Mouse (Mus musculus) megakaryocyte, embryonic 14.5 days (primary cell): ENCODE data around the gene Rin2. TPM values are rescaled to one million over a fixed set of nuclear protein-coding genes. Genes with fewer than 3 reads are reported as not detected.

Source experiments
- H3K27me3 ChIP-seq: replicated peaks from 2 replicates; pipeline ENCODE3; 2012; ENCODE audit warnings: inconsistent platforms
- H3K36me3 ChIP-seq: replicated peaks from 2 replicates; pipeline ENCODE3; 2012; ENCODE audit warnings: low read length, inconsistent platforms, mixed read lengths
- H3K4me1 ChIP-seq: 2 replicates; pipeline ENCODE4 v1.6.1; 2012; ENCODE audit warnings: inconsistent platforms
- H3K4me3 ChIP-seq: replicated peaks from 2 replicates; pipeline ENCODE3; 2012; ENCODE audit warnings: moderate library complexity, mild to moderate bottlenecking, inconsistent platforms
- H3K9me3 ChIP-seq: 2 replicates; pipeline ENCODE4 v1.6.1; 2012; ENCODE audit warnings: inconsistent platforms
- FLI1 ChIP-seq: IDR thresholded peaks from 2 replicates; pipeline ENCODE4 v1.6.1; 2012; ENCODE audit warnings: low read length, inconsistent platforms, mixed read lengths
- GATA1 ChIP-seq: IDR thresholded peaks from 3 replicates; pipeline ENCODE4 v1.6.1; 2012; ENCODE audit warnings: mixed read lengths, low read length, inconsistent platforms, borderline replicate concordance
- polyA plus RNA-seq: library from polyadenylated mRNA; stranded (reverse); fragments of >175 nt; gene quantifications from 2 replicates; pipeline ENCODE4 v1.2.3, GENCODE M21; 2012; ENCODE audit warnings: low replicate concordance; ENCODE audit not compliant: insufficient read depth

Gene Rin2
- polyA plus RNA-seq, 1 experiment = 1.1 TPM

GRCm38 (mm10) chr2:145724288-145724687, 49.3 kb downstream of the Rin2 start:
- peaks cover 7% of the 10 kb centered on the region for H3K4me1 ChIP-seq
- no peak overlapping the region for H3K4me3 ChIP-seq
- H3K9me3 ChIP-seq = peaks cover 7% of the 10 kb centered on the region; the same call in 1 of the 2 replicates
- H3K27me3 ChIP-seq = peaks cover 15% of the 10 kb centered on the region
- no peak for TF ChIP-seq GATA1
- no peak for TF ChIP-seq FLI1
- no peaks in the 10 kb centered on the region for H3K36me3 ChIP-seq

GRCm38 (mm10) chr2:145729414-145729813, 54.4 kb downstream of the Rin2 start:
- Histone ChIP-seq H3K4me3 (peak overlapping the region; percentile 54), H3K36me3 (no peaks in the 10 kb centered on the region), H3K9me3 (peaks cover 7% of the 10 kb centered on the region; the same call in 1 of the 2 replicates), H3K27me3 (peaks cover 5% of the 10 kb centered on the region), H3K4me1 (peaks cover 15% of the 10 kb centered on the region)
- TF ChIP-seq FLI1 (no peak), GATA1 (no peak)

- no peak for TF ChIP-seq GATA1
- no peak for TF ChIP-seq FLI1
- H3K4me1 ChIP-seq = peaks cover 15% of the 10 kb centered on the region
- H3K9me3 ChIP-seq = peaks cover 7% of the 10 kb centered on the region; the same call in 1 of the 2 replicates
- no peaks in the 10 kb centered on the region for H3K36me3 ChIP-seq
- H3K4me3 ChIP-seq = peak overlapping the region; percentile 59
- peaks cover 7% of the 10 kb centered on the region for H3K27me3 ChIP-seq
Measured at GRCm38 (mm10) chr2:145730189-145730880, 55.3 kb downstream of the Rin2 start.

GRCm38 (mm10) chr2:145730905-145731304, 55.9 kb downstream of the Rin2 start:
- Histone ChIP-seq H3K4me3 (no peak overlapping the region), H3K4me1 (peaks cover 15% of the 10 kb centered on the region), H3K36me3 (no peaks in the 10 kb centered on the region), H3K27me3 (peaks cover 7% of the 10 kb centered on the region), H3K9me3 (peaks cover 5% of the 10 kb centered on the region; the same call in 1 of the 2 replicates)
- TF ChIP-seq GATA1 = no peak
- TF ChIP-seq FLI1 = no peak

- Histone ChIP-seq H3K4me1 (peaks cover 10% of the 10 kb centered on the region), H3K9me3 (no peaks in the 10 kb centered on the region), H3K36me3 (no peaks in the 10 kb centered on the region), H3K4me3 (no peak overlapping the region), H3K27me3 (peaks cover 2% of the 10 kb centered on the region)
- TF ChIP-seq GATA1 (no peak), FLI1 (no peak)
Measured at GRCm38 (mm10) chr2:145735079-145735478, 60.1 kb downstream of the Rin2 start.

- no peak overlapping the region for H3K4me3 ChIP-seq
- peaks cover 4% of the 10 kb centered on the region for H3K27me3 ChIP-seq
- peaks cover 4% of the 10 kb centered on the region for H3K4me1 ChIP-seq
- no peak for TF ChIP-seq GATA1
- TF ChIP-seq FLI1 = no peak
- no peaks in the 10 kb centered on the region for H3K36me3 ChIP-seq
- H3K9me3 ChIP-seq = no peaks in the 10 kb centered on the region
Measured at GRCm38 (mm10) chr2:145736543-145736942, 61.5 kb downstream of the Rin2 start.

GRCm38 (mm10) chr2:145737196-145737595, 62.2 kb downstream of the Rin2 start:
- TF ChIP-seq FLI1 (no peak), GATA1 (no peak)
- peaks cover 4% of the 10 kb centered on the region for H3K27me3 ChIP-seq

GRCm38 (mm10) chr2:145740729-145741128, 65.7 kb downstream of the Rin2 start:
- H3K27me3 ChIP-seq = peaks cover 14% of the 10 kb centered on the region
- H3K4me1 ChIP-seq = no peaks in the 10 kb centered on the region
- no peaks in the 10 kb centered on the region for H3K36me3 ChIP-seq
- H3K4me3 ChIP-seq = no peak overlapping the region
- H3K9me3 ChIP-seq = no peaks in the 10 kb centered on the region
- no peak for TF ChIP-seq GATA1
- TF ChIP-seq FLI1 = no peak

More at GRCm38 (mm10) chr2:145737196-145737595, 62.2 kb downstream of the Rin2 start:
- H3K4me1 ChIP-seq = peaks cover 3% of the 10 kb centered on the region
- H3K36me3 ChIP-seq = no peaks in the 10 kb centered on the region
- no peaks in the 10 kb centered on the region for H3K9me3 ChIP-seq
- no peak overlapping the region for H3K4me3 ChIP-seq

- no peaks in the 10 kb centered on the region for H3K9me3 ChIP-seq
- H3K36me3 ChIP-seq = no peaks in the 10 kb centered on the region
- TF ChIP-seq FLI1 = no peak
- TF ChIP-seq GATA1 = no peak
- peaks cover 17% of the 10 kb centered on the region for H3K27me3 ChIP-seq
- no peaks in the 10 kb centered on the region for H3K4me1 ChIP-seq
- H3K4me3 ChIP-seq = no peak overlapping the region
Measured at GRCm38 (mm10) chr2:145742795-145743710, 68.0 kb downstream of the Rin2 start.

GRCm38 (mm10) chr2:145746406-145746805, 71.4 kb downstream of the Rin2 start:
- Histone ChIP-seq H3K27me3 (peaks cover 16% of the 10 kb centered on the region), H3K9me3 (no peaks in the 10 kb centered on the region), H3K4me1 (no peaks in the 10 kb centered on the region), H3K36me3 (no peaks in the 10 kb centered on the region), H3K4me3 (no peak overlapping the region)
- TF ChIP-seq GATA1 = no peak
- TF ChIP-seq FLI1 = no peak
